Mouse (Mus musculus) heart, embryonic 14.5 days (tissue): ENCODE data around the gene Pik3c2b. TPM values are rescaled to one million over a fixed set of nuclear protein-coding genes. Genes with fewer than 3 reads are reported as not detected.
"Not testable (repeated sequence)": the region's sequence is repeated elsewhere in the genome, so short reads cannot be mapped to it uniquely, and the experiment has no call there.

ENCODE experiments used
- ATAC-seq: fragments of 200-750 bp; cut with Nextera tagmentation; 2 replicates; pipeline ENCODE4 v1.8.0; 2017; ENCODE audit warnings: low read depth, moderate TSS enrichment; ENCODE audit not compliant: insufficient number of reproducible peaks, insufficient read depth, low FRiP score
- H3K27ac ChIP-seq, 2 experiments: fragments of 200-500 bp in 1 of 2; fragments of 300-500 bp in 1 of 2; sonication (generic) in 1 of 2; replicated peaks in 1 of 2; 2 replicates each; pipeline ENCODE4 v1.5.1; 2012 to 2014; ENCODE audit warnings: low read depth in 2 of 2, low read length in 2 of 2, control low read depth in 1 of 2, mild to moderate bottlenecking in 1 of 2, mixed read lengths in 1 of 2; ENCODE audit not compliant: control insufficient read depth in 1 of 2, insufficient read depth in 1 of 2
- H3K27me3 ChIP-seq: fragments of 300-500 bp; sonication (generic); 2 replicates; pipeline ENCODE4 v1.6.1; 2014; ENCODE audit warnings: mild to moderate bottlenecking, low read length, control low read depth; ENCODE audit not compliant: control insufficient read depth, insufficient read depth
- H3K36me3 ChIP-seq: fragments of 300-500 bp; sonication (generic); 2 replicates; pipeline ENCODE4 v1.6.1; 2014; ENCODE audit warnings: mild to moderate bottlenecking, control low read depth, low read length, mixed read lengths; ENCODE audit not compliant: control insufficient read depth, insufficient read depth
- H3K4me1 ChIP-seq, 2 experiments: fragments of 200-500 bp in 1 of 2; fragments of 300-500 bp in 1 of 2; sonication (generic) in 1 of 2; 2 replicates each; pipeline ENCODE4 v1.6.1; 2012 to 2014; ENCODE audit warnings: low read length in 2 of 2, control low read depth in 1 of 2, mixed read lengths in 1 of 2; ENCODE audit not compliant: control insufficient read depth in 2 of 2, insufficient read depth in 2 of 2
- H3K4me2 ChIP-seq: fragments of 300-500 bp; sonication (generic); 2 replicates; pipeline ENCODE4 v1.6.1; 2014; ENCODE audit warnings: mild to moderate bottlenecking, low read length
- H3K4me3 ChIP-seq, 2 experiments: fragments of 200-500 bp in 1 of 2; fragments of 300-500 bp in 1 of 2; sonication (generic) in 1 of 2; 2 replicates each; pipeline ENCODE4 v1.5.1; 2012 to 2014; ENCODE audit warnings: low read length in 2 of 2, mild to moderate bottlenecking in 2 of 2, control low read depth in 1 of 2, low read depth in 1 of 2, moderate library complexity in 1 of 2; ENCODE audit not compliant: control insufficient read depth in 1 of 2, insufficient read depth in 1 of 2
- H3K9ac ChIP-seq: fragments of 300-500 bp; sonication (generic); 2 replicates; pipeline ENCODE4 v1.6.1; 2014; ENCODE audit warnings: mild to moderate bottlenecking, low read length
- H3K9me3 ChIP-seq: fragments of 300-500 bp; sonication (generic); 2 replicates; pipeline ENCODE4 v1.6.1; 2016; ENCODE audit warnings: low read length, control low read depth; ENCODE audit not compliant: control insufficient read depth
- WGBS: fragments of 180-500 bp; shearing (Covaris S2); extraction: QIAGEN DNeasy Blood & Tissue Kit; methylation state at CpG from one replicate; pipeline ENCODE4 v1.1.7; 2014; 5-methylcytosine and 5-hydroxymethylcytosine counted together
- polyA plus RNA-seq: library from polyadenylated mRNA; unstranded; fragments of >200 nt; fragmentation: Nextera tagmentation; extraction: Ambion mirVana; gene quantifications from 2 replicates; pipeline ENCODE4 v1.2.1, GENCODE M21; 2014

The Pik3c2b gene
- polyA plus RNA-seq, 1 experiment from 2014 or later: 12.8 TPM

DNA sequence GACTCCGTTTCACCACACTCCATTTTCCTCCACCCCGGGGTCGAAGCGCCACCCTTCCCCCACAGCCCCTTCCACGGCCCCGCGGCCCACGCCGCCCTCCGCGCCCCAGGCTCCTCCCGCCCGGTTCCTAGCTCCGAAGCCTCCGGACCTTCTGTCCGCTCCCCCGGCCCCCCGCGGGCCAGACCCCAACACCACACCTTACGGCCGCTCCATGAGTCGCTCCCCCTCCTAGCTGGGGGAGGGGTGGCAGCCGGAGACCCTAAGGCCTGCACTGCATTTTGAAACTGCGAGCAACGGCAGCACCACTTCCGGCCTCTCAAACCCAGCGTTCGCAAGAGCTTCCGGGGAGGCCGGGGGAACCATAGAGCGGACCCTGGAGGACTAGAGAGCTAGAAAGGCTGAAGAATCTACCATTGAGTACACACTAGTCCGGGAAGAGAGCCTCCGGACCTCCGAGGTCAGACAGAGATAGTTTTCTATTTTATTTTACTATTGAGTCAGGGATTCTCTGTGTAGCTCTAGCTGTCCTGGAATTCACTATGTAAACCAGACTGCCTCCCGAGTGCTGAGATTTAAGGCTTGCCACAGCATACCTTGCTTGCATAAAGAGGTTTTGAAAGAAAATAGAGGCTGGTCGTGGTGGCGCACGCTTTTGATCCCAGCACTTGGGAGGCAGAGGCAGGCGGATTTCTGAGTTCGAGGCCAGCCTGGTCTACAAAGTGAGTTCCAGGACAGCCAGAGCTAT, 20.2 kb upstream of the Pik3c2b start:
- under 1% methylated on average over 39 of the region's 40 CpGs for WGBS
- H3K9me3 ChIP-seq: no peaks in the 10 kb centered on the region

DNA sequence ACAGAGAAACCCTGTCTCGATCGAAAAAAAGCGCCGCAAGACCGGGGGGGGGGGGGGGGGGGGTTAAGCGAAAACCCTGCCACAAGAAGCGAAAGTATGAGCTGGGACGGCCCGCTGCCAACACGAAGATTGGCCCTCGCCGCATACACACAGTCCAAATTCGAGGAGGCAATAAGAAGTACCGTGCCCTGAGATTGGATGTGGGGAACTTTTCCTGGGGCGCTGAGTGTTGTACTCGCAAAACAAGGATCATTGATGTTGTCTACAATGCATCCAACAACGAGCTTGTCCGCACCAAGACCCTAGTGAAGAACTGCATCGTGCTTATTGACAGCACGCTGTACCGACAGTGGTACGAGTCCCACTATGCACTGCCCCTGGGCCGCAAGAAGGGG, 19.7 kb upstream of the Pik3c2b start:
- H3K27me3 ChIP-seq: not testable (repeated sequence)
- 27% methylated on average over 21 of the region's 23 CpGs for WGBS

More for the DNA sequence above, 20.2 kb upstream of the Pik3c2b start:
- H3K27me3 ChIP-seq: no peaks in the 10 kb centered on the region
- peak overlapping the region; percentile 82 to 93 for H3K4me3 ChIP-seq
- ATAC-seq: peak; percentile 94
- H3K4me1 ChIP-seq: peaks cover 2 to 6% of the 10 kb centered on the region in 2 experiments; a peak in 2 of 4 replicates
- peak overlapping the region; percentile 98 for H3K9ac ChIP-seq
- peak overlapping the region; percentile 78 for H3K4me2 ChIP-seq
- peaks cover 4% of the 10 kb centered on the region; the same call in 1 of the 2 replicates for H3K36me3 ChIP-seq
- peak overlapping the region; percentile 91 to 92 for H3K27ac ChIP-seq

DNA sequence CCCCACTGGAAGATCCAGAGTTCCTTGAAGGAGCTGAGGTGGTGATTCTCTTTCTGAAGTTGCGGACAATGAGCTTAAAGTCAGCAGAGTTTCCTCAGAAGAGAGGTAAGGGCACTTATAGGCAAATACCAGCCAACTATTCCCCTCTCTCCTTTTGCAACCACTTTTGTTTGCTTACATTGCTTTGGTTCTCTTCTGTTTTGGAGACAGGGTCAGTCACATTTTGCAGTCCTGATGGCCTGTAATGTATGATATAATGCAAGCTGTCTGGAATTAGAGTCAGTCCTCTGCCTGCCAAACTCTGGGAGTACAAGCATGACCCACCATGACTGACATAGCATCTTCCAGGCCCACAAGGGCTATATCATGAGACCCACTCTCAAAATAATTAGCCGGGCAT, 18.3 kb upstream of the Pik3c2b start:
- Histone ChIP-seq H3K27me3 (no peaks in the 10 kb centered on the region), H3K9me3 (no peaks in the 10 kb centered on the region), H3K4me2 (no peak overlapping the region), H3K27ac (no peak overlapping the region), H3K4me3 (no peak overlapping the region), H3K36me3 (peaks cover under 1% of the 10 kb centered on the region; the same call in 1 of the 2 replicates), H3K9ac (no peak overlapping the region), H3K4me1 (peaks cover 2 to 6% of the 10 kb centered on the region in 2 experiments; a peak in 2 of 4 replicates)
- WGBS: 90% methylated on average over 2 of the region's 2 CpGs
- ATAC-seq: no peak

More for the DNA sequence above, 19.7 kb upstream of the Pik3c2b start:
- Histone ChIP-seq H3K27ac (peak overlapping the region in 1 of 2 experiments; percentile 92; a peak in 2 of 4 replicates), H3K4me2 (peak overlapping the region; percentile 56), H3K4me3 (peak overlapping the region; percentile 82 to 93), H3K9ac (peak overlapping the region; percentile 98)
- not testable (repeated sequence) for H3K36me3 ChIP-seq, H3K4me1 ChIP-seq, H3K9me3 ChIP-seq, ATAC-seq

DNA sequence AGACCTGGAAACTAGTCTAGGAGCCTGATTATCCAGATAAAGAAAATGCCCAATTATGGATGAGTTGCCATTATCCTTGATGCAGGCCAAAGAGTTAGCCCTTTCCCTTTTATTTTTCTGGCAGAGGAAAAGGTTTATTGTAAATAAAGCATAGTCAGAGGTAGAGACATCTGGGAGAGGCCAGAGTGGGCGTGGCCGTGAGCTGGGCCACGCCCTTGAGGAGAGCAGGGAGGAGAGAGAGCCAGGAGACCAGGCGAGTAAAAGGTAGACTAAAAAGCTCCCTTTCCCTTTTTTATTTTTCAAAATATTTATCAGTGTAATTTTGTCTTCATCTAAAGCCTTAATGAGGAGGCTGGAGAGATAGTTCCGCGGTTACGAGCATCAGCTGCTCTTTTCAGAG, 17.5 kb upstream of the Pik3c2b start:
- Histone ChIP-seq H3K9ac (no peak overlapping the region), H3K4me3 (no peak overlapping the region), H3K27me3 (no peaks in the 10 kb centered on the region), H3K9me3 (no peaks in the 10 kb centered on the region), H3K4me1 (peaks cover 2 to 9% of the 10 kb centered on the region in 2 experiments; a peak in 2 of 4 replicates), H3K36me3 (no peaks in the 10 kb centered on the region), H3K4me2 (no peak overlapping the region), H3K27ac (no peak overlapping the region)
- ATAC-seq: no peak
- 36% methylated on average over 7 of the region's 7 CpGs for WGBS

DNA sequence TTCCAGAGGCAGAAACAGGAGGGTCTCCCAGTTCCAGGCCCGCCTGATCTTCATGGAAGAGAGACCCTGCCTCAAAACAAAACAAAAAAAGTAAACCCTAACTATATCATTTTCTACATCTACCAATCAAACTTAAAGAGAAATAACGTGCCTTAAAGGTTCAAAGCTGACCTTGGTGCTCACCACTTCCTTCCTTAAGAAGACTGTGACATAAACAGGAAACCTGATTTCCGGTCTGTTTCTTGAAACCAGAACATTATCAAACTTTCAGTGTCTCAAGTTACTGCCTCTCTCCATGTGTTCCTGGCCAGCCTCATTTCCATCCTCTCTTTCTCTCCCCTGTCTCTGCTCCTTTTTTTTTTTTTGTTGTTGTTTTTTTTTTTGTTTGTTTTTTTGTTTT, 15.7 kb upstream of the Pik3c2b start:
- Histone ChIP-seq H3K9ac (no peak overlapping the region), H3K36me3 (no peaks in the 10 kb centered on the region), H3K9me3 (no peaks in the 10 kb centered on the region), H3K4me3 (no peak overlapping the region), H3K4me2 (no peak overlapping the region), H3K27ac (no peak overlapping the region), H3K4me1 (0 out of 4 replicates have a peak, but pooled peaks cover 0 to 3% of the 10 kb centered on the region in 2 experiments), H3K27me3 (no peaks in the 10 kb centered on the region)
- no peak for ATAC-seq
- WGBS: 77% methylated on average over 3 of the region's 3 CpGs

DNA sequence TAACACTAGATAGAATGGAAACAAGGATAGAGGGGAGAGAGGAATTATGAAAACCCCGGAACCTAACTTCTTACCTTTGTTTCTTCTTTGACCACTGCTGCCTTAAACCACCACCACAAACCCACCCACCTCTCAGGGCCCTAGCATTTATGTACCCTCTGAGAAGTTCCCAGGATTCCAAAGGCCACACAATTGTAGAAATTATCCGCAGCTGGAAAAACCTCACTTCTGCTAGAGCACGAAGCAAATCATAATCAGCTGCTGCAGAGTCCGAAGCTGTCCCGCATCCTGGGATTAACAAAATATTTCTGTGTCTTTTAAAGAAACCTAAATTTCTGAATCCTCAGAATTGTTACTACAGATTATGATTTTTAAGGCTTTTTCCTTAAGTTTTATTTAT, 15.0 kb upstream of the Pik3c2b start, which contains the start of gene Mdm4:
Mdm4 (minus strand) TSS at position 101 of the 400 bp plus-strand sequence.
- 90% methylated on average over 5 of the region's 5 CpGs for WGBS
- no peaks in the 10 kb centered on the region for H3K9me3 ChIP-seq
- 0 out of 4 replicates have a peak, but pooled peaks cover 0 to 3% of the 10 kb centered on the region in 2 experiments for H3K4me1 ChIP-seq
- no peak for ATAC-seq
- no peaks in the 10 kb centered on the region for H3K27me3 ChIP-seq
- no peak within 1 kb of the TSS for H3K4me2 ChIP-seq
- H3K9ac ChIP-seq: no peak within 1 kb of the TSS
- H3K4me3 ChIP-seq: no peak within 1 kb of the TSS
- no peak within 1 kb of the TSS for H3K27ac ChIP-seq
- no peaks in the 10 kb centered on the region for H3K36me3 ChIP-seq

DNA sequence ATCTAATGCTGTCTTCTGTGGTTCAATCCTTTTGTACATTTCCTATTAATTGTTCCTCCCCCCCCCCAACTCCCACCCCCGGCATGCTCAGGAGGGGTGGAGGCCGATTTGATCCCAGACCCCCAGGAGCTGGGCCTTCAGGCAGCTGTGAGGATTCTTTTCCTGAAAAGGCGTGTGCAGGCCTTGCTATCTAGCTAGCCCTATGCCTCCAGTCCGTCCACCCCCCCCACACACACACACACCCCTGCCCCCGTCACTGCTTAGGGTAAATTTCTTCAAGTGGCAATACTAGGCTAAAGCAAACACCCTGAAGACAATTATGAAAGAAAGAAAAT, 12.5 kb upstream of the Pik3c2b start:
- ATAC-seq: no peak
- 0 out of 4 replicates have a peak, but pooled peaks cover 0 to 3% of the 10 kb centered on the region in 2 experiments for H3K4me1 ChIP-seq
- peak overlapping the region in 1 of 2 experiments; percentile 70; a peak in 1 of 4 replicates for H3K27ac ChIP-seq
- peak overlapping the region; percentile 63 for H3K4me2 ChIP-seq
- H3K9ac ChIP-seq: peak overlapping the region; percentile 71
- H3K36me3 ChIP-seq: no peaks in the 10 kb centered on the region
- H3K4me3 ChIP-seq: peak overlapping the region; percentile 53 to 65
- 20% methylated on average over 5 of the region's 5 CpGs for WGBS
- no peaks in the 10 kb centered on the region for H3K9me3 ChIP-seq
- no peaks in the 10 kb centered on the region for H3K27me3 ChIP-seq
